Mouse (Mus musculus): Measurements from ENCODE around the gene Trcg1. TPM values are rescaled to one million over a fixed set of nuclear protein-coding genes. Genes with fewer than 3 reads are reported as not detected.

Gene Trcg1
- polyA plus RNA-seq, 1 experiment from 2014 or later, result not detected

DNA sequence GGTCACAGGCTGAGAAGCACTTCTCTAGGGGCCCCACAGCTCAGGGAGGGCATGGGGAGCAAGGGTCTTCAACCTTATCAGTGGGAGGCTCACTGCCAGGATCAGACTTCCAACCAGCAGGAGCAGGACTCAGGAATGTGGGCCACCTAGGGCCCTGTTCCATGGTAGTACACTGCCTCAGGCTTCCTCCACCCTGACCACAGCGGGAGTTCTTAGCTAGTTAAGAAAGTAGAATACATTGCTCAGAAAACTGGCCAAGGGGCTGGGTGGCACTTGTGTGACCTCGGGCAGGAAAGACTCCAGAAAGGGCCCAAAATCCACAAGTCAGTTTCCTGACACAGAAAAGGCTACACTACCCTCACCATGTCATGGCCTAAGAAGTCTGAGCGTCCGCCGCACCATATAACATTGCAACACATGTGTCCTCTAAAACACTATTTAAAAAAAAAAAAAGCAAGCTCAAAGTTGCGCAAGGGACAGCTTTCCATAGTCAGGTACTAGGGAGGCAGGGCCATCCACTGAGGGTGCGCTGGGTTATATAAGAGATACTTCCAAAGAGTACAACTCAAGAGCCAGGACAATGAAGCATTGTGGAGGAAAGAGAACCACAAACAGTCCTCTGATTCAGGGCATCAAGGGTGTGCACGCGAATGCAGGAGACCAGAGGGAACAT is 18.6 kb downstream of the Trcg1 start:
- no peak overlapping the region for H3K27ac ChIP-seq
- peaks cover 89% of the 10 kb centered on the region for H3K36me3 ChIP-seq
- H3K4me2 ChIP-seq, result no peak overlapping the region
- H3K4me3 ChIP-seq, result no peak overlapping the region
- no peak for ATAC-seq
- peaks cover 48% of the 10 kb centered on the region for H3K4me1 ChIP-seq
- 82% methylated on average over 9 of the region's 9 CpGs for WGBS (ENCODE audit: insufficient replicate concordance)
- no peaks in the 10 kb centered on the region for H3K27me3 ChIP-seq (replicated peaks)
- no peak overlapping the region for H3K9ac ChIP-seq
- no peaks in the 10 kb centered on the region for H3K9me3 ChIP-seq (replicated peaks)

DNA sequence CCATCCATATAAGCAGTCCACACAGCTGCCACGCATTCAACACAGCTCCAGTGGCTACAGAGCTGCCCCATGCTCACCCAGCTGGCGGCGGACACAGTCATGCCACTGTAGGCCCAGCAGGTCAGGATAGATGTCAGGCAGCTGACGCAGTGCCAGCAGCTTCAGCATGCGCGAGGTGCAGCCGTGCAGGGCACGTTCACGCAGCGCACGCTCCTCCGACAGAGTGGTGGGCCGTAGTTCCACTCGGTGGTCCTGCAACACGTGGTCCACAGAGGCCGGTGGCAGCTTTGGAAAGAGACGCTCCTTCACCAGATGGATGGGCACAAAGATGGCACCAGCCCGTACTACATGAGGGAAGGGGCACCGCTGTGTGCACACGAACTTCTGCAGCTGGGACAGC is 20.0 kb downstream of the Trcg1 start:
- Histone ChIP-seq H3K27ac (no peak overlapping the region), H3K27me3 (replicated peaks) (no peaks in the 10 kb centered on the region), H3K4me3 (no peak overlapping the region), H3K9ac (no peak overlapping the region), H3K9me3 (replicated peaks) (no peaks in the 10 kb centered on the region), H3K4me1 (peaks cover 49% of the 10 kb centered on the region), H3K4me2 (no peak overlapping the region), H3K36me3 (peaks cover 80% of the 10 kb centered on the region)
- no peak for ATAC-seq
- WGBS (ENCODE audit: insufficient replicate concordance), result 96% methylated on average over 20 of the region's 20 CpGs

DNA sequence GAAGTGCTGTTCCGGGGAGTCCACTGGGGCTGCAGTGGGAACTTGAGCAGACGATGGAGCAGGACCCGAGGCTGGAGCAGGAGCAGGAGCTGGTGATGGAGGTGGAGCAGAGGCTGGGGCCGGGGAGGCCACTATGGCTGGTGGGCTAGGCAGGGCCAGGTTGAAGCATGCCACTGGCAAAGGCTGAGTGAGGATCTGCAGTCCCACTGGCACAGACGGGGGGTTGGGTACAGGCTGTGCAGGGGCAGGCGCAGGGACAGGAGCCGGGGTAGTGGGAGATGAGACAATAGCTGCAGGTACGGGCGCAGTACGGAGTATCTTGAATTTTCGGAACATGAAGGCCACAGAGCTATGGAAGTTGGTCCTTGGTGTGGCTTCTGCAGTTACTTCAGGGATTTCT is 20.5 kb downstream of the Trcg1 start:
- H3K9ac ChIP-seq, result no peak overlapping the region
- H3K4me3 ChIP-seq, result no peak overlapping the region
- no peak for ATAC-seq
- H3K27me3 ChIP-seq (replicated peaks), result no peaks in the 10 kb centered on the region
- H3K4me1 ChIP-seq, result peaks cover 46% of the 10 kb centered on the region
- H3K4me2 ChIP-seq, result no peak overlapping the region
- H3K27ac ChIP-seq, result no peak overlapping the region
- H3K9me3 ChIP-seq (replicated peaks), result no peaks in the 10 kb centered on the region
- WGBS (ENCODE audit: insufficient replicate concordance), result 89% methylated on average over 11 of the region's 11 CpGs
- peaks cover 75% of the 10 kb centered on the region for H3K36me3 ChIP-seq

DNA sequence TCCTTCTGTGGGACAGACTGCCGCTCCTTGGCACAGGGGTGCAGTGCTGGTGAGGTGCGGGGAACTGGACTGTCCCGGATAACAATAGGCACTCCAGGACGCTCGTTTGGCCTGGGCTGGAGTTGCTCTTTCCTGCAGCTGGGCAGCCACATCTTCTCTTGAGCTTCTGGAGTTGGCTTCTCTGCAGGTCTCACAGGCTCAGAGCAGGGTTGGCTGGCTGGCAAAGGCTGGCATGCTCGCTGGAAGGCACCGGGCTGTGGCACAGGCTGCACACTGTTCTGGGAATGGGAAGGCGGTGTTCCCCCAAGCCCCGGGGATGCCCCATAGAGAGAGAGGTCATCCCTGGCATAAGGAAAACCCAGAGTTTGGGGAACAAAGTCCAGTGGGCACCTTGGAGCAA is 21.3 kb downstream of the Trcg1 start:
- Histone ChIP-seq H3K4me3 (no peak overlapping the region), H3K9me3 (replicated peaks) (no peaks in the 10 kb centered on the region), H3K27me3 (replicated peaks) (no peaks in the 10 kb centered on the region), H3K36me3 (peaks cover 67% of the 10 kb centered on the region), H3K4me1 (peaks cover 48% of the 10 kb centered on the region), H3K9ac (no peak overlapping the region), H3K4me2 (no peak overlapping the region), H3K27ac (no peak overlapping the region)
- 92% methylated on average over 9 of the region's 9 CpGs for WGBS (ENCODE audit: insufficient replicate concordance)
- ATAC-seq, result no peak

DNA sequence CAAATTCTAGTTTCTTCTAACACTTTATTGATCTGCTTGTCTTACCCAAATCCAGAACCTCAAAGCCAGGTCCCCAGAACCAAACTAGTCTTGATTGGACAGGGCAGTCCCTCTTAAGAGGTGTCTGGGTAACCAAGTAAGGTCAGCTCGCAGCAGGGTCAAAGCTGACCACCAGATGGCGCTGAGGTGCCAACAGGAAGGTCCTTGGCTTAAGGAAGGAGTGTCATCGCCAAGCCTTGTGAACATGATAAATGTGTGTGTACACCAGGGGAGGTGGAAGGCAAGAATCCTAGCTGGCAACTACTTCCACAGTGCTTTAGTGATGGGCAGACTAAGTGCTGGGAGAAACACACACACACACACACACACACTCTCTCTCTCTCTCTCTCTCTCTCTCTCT is 23.4 kb downstream of the Trcg1 start:
- Histone ChIP-seq H3K4me3 (peak overlapping the region; percentile 92), H3K9ac (0 out of 2 replicates have a peak overlapping the region, but pooled peaks have one; percentile 97), H3K27ac (peak overlapping the region; percentile 86), H3K4me1 (peaks cover 56% of the 10 kb centered on the region), H3K9me3 (replicated peaks) (no peaks in the 10 kb centered on the region), H3K27me3 (replicated peaks) (peaks cover under 1% of the 10 kb centered on the region; the same call in 1 of the 2 replicates), H3K36me3 (peaks cover 46% of the 10 kb centered on the region), H3K4me2 (peak overlapping the region; percentile 93)
- 0% methylated on average over 3 of the region's 3 CpGs for WGBS (ENCODE audit: insufficient replicate concordance)
- peak; percentile 53 for ATAC-seq

DNA sequence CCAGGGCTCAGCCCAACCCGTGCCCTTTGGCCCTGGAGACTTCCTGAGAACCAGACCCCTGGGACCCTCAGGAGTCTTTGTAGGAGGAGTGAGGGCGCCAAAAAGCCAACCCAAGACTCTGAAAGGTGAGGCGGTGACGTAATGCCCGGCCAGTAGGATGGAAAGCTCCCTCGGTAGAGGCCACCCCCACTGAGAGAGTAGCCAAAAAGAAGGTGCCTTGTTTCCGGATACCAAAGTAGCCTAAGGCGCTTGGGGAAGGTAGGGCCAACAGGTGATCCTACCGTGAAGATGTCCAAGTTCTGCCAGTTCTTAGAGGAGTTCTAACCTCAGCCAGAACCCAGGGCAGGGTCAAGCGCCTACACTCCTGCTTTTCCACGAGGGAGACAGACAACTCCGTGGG is 24.6 kb downstream of the Trcg1 start:
- no peak for ATAC-seq
- WGBS (ENCODE audit: insufficient replicate concordance), result 18% methylated on average over 12 of the region's 12 CpGs
- H3K27ac ChIP-seq, result peak overlapping the region; percentile 86
- H3K9ac ChIP-seq, result peak overlapping the region; percentile 97
- H3K4me1 ChIP-seq, result peaks cover 56% of the 10 kb centered on the region
- peak overlapping the region; percentile 92 for H3K4me3 ChIP-seq
- no peaks in the 10 kb centered on the region for H3K9me3 ChIP-seq (replicated peaks)
- peak overlapping the region; percentile 93 for H3K4me2 ChIP-seq
- H3K27me3 ChIP-seq (replicated peaks), result peaks cover 13% of the 10 kb centered on the region
- H3K36me3 ChIP-seq, result peaks cover 34% of the 10 kb centered on the region

DNA sequence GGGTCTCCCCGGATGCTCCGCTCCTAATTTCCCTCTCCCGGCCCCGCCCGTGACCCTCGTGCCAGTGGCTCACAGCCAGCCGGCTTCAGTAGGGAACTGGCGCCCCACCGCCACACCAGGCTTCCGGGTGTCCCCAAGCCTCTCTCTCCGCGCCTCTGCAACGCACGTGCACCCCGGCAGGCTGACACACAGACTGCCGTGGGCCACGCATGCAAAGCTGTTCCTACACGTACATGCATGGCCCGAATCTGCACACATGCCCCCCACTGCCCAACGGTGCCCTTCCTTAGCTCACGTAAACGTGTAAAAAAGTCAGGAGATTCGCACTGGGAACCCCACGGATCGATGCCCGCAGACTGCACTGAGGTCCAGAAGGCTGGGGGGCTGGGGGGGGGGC is 25.2 kb downstream of the Trcg1 start:
- WGBS (ENCODE audit: insufficient replicate concordance), result under 1% methylated on average over 26 of the region's 26 CpGs
- H3K4me1 ChIP-seq, result peaks cover 50% of the 10 kb centered on the region
- H3K27ac ChIP-seq, result peak overlapping the region; percentile 86
- H3K4me2 ChIP-seq, result peak overlapping the region; percentile 93
- peak overlapping the region; percentile 92 for H3K4me3 ChIP-seq
- peak overlapping the region; percentile 97 for H3K9ac ChIP-seq
- no peaks in the 10 kb centered on the region for H3K9me3 ChIP-seq (replicated peaks)
- peaks cover 28% of the 10 kb centered on the region for H3K36me3 ChIP-seq
- H3K27me3 ChIP-seq (replicated peaks), result peaks cover 18% of the 10 kb centered on the region
- 0 out of 2 replicates have a peak, but pooled peaks have one; percentile 22 for ATAC-seq

DNA sequence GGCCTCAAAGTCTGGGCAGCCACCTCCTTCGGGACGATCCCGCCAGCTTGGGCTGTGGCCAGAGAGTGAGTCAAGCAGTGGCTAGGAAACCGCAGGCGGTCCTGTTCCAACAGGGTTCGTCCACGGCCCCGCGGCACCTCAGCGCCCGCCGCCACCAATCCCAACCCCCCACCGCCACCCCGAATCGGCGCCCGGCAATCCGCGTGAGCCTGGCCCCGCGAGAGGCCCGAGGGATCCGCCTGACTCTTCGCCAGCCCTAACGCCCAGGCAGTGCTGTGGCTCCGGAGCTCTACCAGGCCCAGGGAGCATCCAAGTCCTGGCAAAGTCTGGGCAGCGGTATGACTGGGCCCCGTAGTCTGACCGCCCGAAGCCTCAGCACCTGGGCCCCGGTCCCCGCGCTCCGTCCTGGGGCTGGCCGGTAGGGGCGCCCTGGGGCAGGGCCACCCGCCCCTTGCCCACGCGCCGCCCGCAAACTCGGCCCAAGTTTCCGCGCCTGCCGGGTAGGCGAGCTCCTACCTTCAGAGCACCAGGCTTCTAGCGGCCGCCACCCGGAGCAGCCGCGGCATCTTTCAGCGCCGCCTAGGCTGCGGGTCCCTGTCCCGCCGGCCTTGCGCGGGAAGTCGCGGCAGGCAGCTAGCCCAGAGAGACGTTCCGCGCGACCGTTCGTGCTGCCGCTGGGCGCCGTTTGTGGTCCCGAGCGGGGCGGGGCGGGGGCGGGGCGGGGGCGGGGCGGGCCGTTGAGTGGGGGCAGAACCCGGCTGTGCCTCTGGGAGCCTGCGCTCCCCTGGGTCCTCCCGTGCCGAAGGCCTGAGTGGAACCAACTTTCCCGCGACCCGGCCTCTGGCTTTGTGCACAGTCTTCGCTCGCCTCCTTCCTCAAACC is 25.8 kb downstream of the Trcg1 start, which contains the start of gene 1700017B05Rik:
Gene 1700017B05Rik, minus strand, starts transcription at position 700 of the 882 bp plus-strand sequence.
- under 1% methylated on average over 87 of the region's 87 CpGs for WGBS (ENCODE audit: insufficient replicate concordance)
- Histone ChIP-seq H3K4me1 (peaks cover 51% of the 10 kb centered on the region), H3K9me3 (replicated peaks) (no peaks in the 10 kb centered on the region)

DNA sequence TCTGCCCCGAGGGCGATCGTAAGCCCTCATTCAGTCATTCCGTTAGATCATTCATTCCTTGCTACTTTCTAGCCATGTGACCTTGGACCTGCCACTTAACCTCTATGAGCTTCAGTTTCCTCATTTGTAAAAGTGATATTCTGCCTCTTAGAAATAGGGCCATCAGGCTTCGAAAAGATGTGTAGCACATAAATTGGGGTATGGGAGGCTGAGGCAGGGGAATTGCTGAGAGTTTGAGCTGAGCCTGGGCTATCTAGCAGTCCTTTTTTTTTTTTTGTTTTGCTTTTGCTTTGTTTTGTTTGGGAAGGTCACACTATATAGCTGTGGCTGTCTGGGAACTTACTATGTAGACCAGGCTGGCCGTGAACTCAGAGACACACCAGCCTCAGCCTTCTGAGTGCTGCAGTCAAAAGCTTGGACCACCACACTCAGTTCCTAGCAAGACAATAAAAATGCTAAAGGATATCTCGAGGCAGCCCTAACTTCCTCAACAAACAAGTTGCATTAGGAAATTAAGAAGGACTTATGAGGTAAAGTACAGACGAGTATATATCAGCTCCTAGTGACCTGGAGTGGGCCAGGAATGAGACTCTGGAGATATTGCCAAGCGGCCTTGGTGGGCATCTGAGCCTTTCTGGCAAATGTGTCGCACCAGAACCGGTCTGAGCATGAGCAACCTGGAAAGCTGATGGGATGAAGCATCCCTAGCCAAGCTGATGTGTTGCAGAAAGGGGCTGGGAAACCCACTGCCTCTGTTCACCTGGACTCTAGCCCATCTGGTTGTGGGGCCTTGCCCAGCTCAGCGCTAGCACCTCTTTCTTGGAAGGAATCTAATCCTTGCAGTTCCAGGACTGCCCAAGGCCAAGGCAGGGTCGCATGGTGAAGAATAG is 26.7 kb downstream of the Trcg1 start:
- WGBS (ENCODE audit: insufficient replicate concordance), result 38% methylated on average over 13 of the region's 13 CpGs
- H3K36me3 ChIP-seq, result peaks cover 13% of the 10 kb centered on the region
- H3K4me3 ChIP-seq, result peak overlapping the region; percentile 92
- H3K27ac ChIP-seq, result peak overlapping the region; percentile 86
- peaks cover 29% of the 10 kb centered on the region for H3K27me3 ChIP-seq (replicated peaks)
- no peaks in the 10 kb centered on the region for H3K9me3 ChIP-seq (replicated peaks)
- no peak for ATAC-seq
- peaks cover 60% of the 10 kb centered on the region for H3K4me1 ChIP-seq
- H3K4me2 ChIP-seq, result peak overlapping the region; percentile 93
- peak overlapping the region; percentile 97 for H3K9ac ChIP-seq

More for the DNA sequence above, 25.8 kb downstream of the Trcg1 start, which contains the start of gene 1700017B05Rik:
- peak; percentile 86 for ATAC-seq
- Histone ChIP-seq H3K4me3 (peak within 1 kb of the TSS; percentile 92), H3K4me2 (peak within 1 kb of the TSS; percentile 93), H3K27ac (peak within 1 kb of the TSS; percentile 86), H3K27me3 (replicated peaks) (peaks cover 25% of the 10 kb centered on the region), H3K9ac (peak within 1 kb of the TSS; percentile 97), H3K36me3 (peaks cover 22% of the 10 kb centered on the region)

DNA sequence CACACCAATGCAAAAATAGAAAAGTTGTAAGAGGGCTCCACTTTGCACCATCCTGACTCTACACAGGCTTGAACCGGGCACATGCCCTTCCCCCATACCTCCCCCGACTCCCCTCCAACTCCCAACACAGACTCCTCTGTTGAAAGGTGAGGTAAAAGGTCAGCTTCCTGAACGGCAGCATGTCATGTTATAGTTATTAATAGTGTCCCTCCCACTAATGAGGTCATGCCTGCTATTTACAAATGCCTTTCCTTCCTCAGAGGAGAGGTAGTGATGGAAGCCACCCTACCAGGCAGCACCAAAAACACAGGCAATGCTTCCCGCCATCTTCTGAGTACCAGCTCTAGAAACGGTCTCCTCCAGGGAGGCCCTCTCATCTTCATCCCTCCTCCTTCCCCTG is 28.8 kb downstream of the Trcg1 start:
- WGBS (ENCODE audit: insufficient replicate concordance), result 44% methylated on average over 5 of the region's 5 CpGs
- no peak for ATAC-seq
- Histone ChIP-seq H3K27ac (no peak overlapping the region), H3K4me3 (no peak overlapping the region), H3K4me2 (no peak overlapping the region), H3K9me3 (replicated peaks) (no peaks in the 10 kb centered on the region), H3K4me1 (peaks cover 68% of the 10 kb centered on the region), H3K36me3 (no peaks in the 10 kb centered on the region), H3K9ac (no peak overlapping the region), H3K27me3 (replicated peaks) (peaks cover 42% of the 10 kb centered on the region)

DNA sequence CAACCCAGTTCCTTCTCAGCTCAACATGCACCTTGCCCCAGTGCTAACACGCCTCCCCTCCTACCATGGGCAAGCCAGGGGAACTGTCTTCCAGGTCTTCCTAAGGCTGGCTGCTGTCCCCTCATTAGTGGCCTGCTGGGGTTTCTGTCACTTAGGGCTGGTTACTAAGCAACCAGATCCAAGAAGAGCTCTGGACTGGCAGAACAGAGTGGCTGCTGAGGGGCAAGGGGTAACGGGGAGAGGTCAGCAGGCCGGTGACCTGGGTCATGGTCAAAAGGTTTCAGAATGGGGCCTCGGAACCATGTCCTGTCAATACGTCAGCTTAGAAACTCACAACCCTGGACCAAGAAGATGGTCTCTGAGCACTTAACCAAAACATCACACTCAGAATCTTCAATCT is 31.1 kb downstream of the Trcg1 start:
- H3K9me3 ChIP-seq (replicated peaks), result no peaks in the 10 kb centered on the region
- H3K9ac ChIP-seq, result no peak overlapping the region
- no peak overlapping the region for H3K4me3 ChIP-seq
- no peak overlapping the region for H3K4me2 ChIP-seq
- peaks cover 63% of the 10 kb centered on the region for H3K4me1 ChIP-seq
- no peak for ATAC-seq
- WGBS (ENCODE audit: insufficient replicate concordance), result 66% methylated on average over 5 of the region's 5 CpGs
- peaks cover 64% of the 10 kb centered on the region for H3K27me3 ChIP-seq (replicated peaks)
- no peaks in the 10 kb centered on the region for H3K36me3 ChIP-seq
- no peak overlapping the region for H3K27ac ChIP-seq
